In genomic region chr5:130369237-130369636, GRCm38 (mm10) we compare ENCODE assay signal across 10 mouse cellular contexts. TPM values are rescaled to one million over a fixed set of nuclear protein-coding genes. Genes with fewer than 3 reads are reported as not detected.
DNase-seq lines count a peak whose midpoint lies in the region; ATAC-seq and TF ChIP-seq lines count a peak whose summit lies in the region.
"Had no signal": no experiment of that assay in that cellular context is flagged by ENCODE, and none has a peak within 500 bp of the region (broad histone marks: within the 10 kb centered on the region; RNA-seq: fewer than 3 reads in every experiment).

TSS of gene Caln1 (plus strand) at chr5:130369455.

- H3K4me3 ChIP-seq in liver, postnatal 0 days (ENCODE audit: low read depth, low read length): no peak within 1 kb of the TSS
- H3K4me3 ChIP-seq: neural tube, embryonic 12.5 days had no signal

- no peaks in the 10 kb centered on the region for H3K36me3 ChIP-seq in liver, postnatal 0 days (replicated peaks; ENCODE audit: insufficient read depth, low read length)
- H3K36me3 ChIP-seq: neural tube, embryonic 12.5 days had no signal

- 74% methylated on average over 11 of the region's 11 CpGs for WGBS in liver, postnatal 0 days (ENCODE audit: insufficient replicate concordance)

- no peak within 1 kb of the TSS for H3K27ac ChIP-seq in liver, postnatal 0 days (ENCODE audit: low read depth)
- H3K27ac ChIP-seq: neural tube, embryonic 12.5 days had no signal

- no peak within 1 kb of the TSS for H3K9ac ChIP-seq in liver, postnatal 0 days (replicated peaks)
- H3K9ac ChIP-seq: neural tube, embryonic 12.5 days had no signal

- TF ChIP-seq CTCF in liver, postnatal 0 days (IDR thresholded peaks at IDR 0.05; ENCODE audit: low read depth): no peak

- no peak for ATAC-seq in liver, postnatal 0 days
- no peak for ATAC-seq in inflammation-experienced regulatory T-cells, adult 6 months

- no peaks in the 10 kb centered on the region for H3K4me1 ChIP-seq in liver, postnatal 0 days (ENCODE audit: insufficient read depth)
- H3K4me1 ChIP-seq: neural tube, embryonic 12.5 days had no signal

- no peaks in the 10 kb centered on the region for H3K27me3 ChIP-seq in liver, postnatal 0 days (ENCODE audit: insufficient read depth, low read length)
- H3K27me3 ChIP-seq: neural tube, embryonic 12.5 days had no signal

- TF ChIP-seq EP300 in liver, postnatal 0 days (IDR thresholded peaks at IDR 0.05; ENCODE audit: low read depth): no peak

- H3K9me3 ChIP-seq in liver, postnatal 0 days (ENCODE audit: low read length): no peaks in the 10 kb centered on the region
- H3K9me3 ChIP-seq: neural tube, embryonic 12.5 days had no signal

- DNase-seq in liver, postnatal 0 days: peak; percentile 15
- DNase-seq in liver: no peak
- DNase-seq in adrenal gland, postnatal 10 days: peak; percentile 77
- peak; percentile 91 for DNase-seq in cerebellum, adult 8-10 months
- DNase-seq in layer of hippocampus, postnatal 36 days: no peak
- no peak for DNase-seq in thymus, postnatal 14 days
- no peak for DNase-seq in embryo, embryonic 11 days

- H3K4me2 ChIP-seq in liver, postnatal 0 days (ENCODE audit: low read depth, low read length): no peak within 1 kb of the TSS
- H3K4me2 ChIP-seq: neural tube, embryonic 12.5 days had no signal

RNA-seq across cellular contexts. Expression of gene Caln1, which starts in this region (rescaled TPM):
- 3.0 and 3.2 TPM in 2 replicates for polyA plus RNA-seq in liver, postnatal 0 days (2015; fragmentation: Nextera tagmentation; extraction: Ambion mirVana)
- total RNA-seq in adrenal gland, postnatal 10 days (2021): 10 to 100 TPM; 26.8 to 33.5 TPM
- 100 to 1,000 TPM; 135 to 142 TPM for total RNA-seq in layer of hippocampus, postnatal 36 days (2021)
- polyA plus RNA-seq in inflammation-experienced regulatory T-cells, adult 6 months (2017; shearing (Covaris generic)): not detected
- polyA plus RNA-seq: liver, embryonic 16.5 days had no signal

Comparison
In these comparisons a context has a peak if more than half of its experiments do, and no peak if none do; other contexts are left out.
1. DNase-seq: peak in liver, postnatal 0 days (single experiment), adrenal gland, postnatal 10 days (single experiment) and cerebellum, adult 8-10 months (single experiment); none in liver (single experiment), layer of hippocampus, postnatal 36 days (0 of 2), thymus, postnatal 14 days (single experiment) and embryo, embryonic 11 days (single experiment).